Mouse (Mus musculus) neural tube, embryonic 11.5 days (tissue): ENCODE results near the gene Per1. TPM values are rescaled to one million over a fixed set of nuclear protein-coding genes. Genes with fewer than 3 reads are reported as not detected.

Experiments used
- polyA plus RNA-seq: library from polyadenylated mRNA; unstranded; fragments of >200 nt; fragmentation: Nextera tagmentation; extraction: Ambion mirVana; gene quantifications from 2 replicates; pipeline ENCODE4 v1.2.1, GENCODE M21; 2014

The Per1 gene
- polyA plus RNA-seq, 1 experiment from 2014 or later = 10.9 TPM

Other genes with a start within 250 kb of the Per1 start
- 61.6 and 62.9 TPM in 2 replicates for gene Ndel1, start 223.4 kb upstream of the Per1 start, polyA plus RNA-seq
- 0.08 TPM in 1 of 2 replicates, not detected in the other for gene Rnf222, start 206.7 kb upstream of the Per1 start, polyA plus RNA-seq
- 822 and 906 TPM in 2 replicates for gene Rpl26, start 193.6 kb upstream of the Per1 start, polyA plus RNA-seq
- not detected in 2 replicates for gene Odf4, start 168.1 kb upstream of the Per1 start, polyA plus RNA-seq
- 6.8 and 6.9 TPM in 2 replicates for gene Arhgef15, start 137.7 kb upstream of the Per1 start, polyA plus RNA-seq
- gene Slc25a35, start 127.1 kb upstream of the Per1 start, polyA plus RNA-seq = 1.4 and 2.1 TPM in 2 replicates
- 60.4 and 62.5 TPM in 2 replicates for gene Rangrf, start 120.0 kb upstream of the Per1 start, polyA plus RNA-seq
- 30.7 and 34.9 TPM in 2 replicates for gene Pfas, start 86.8 kb upstream of the Per1 start, polyA plus RNA-seq
- 68.0 and 76.0 TPM in 2 replicates for gene Ctc1, start 79.3 kb upstream of the Per1 start, polyA plus RNA-seq
- gene Aurkb, start 49.6 kb upstream of the Per1 start, polyA plus RNA-seq = 154 and 155 TPM in 2 replicates
- gene Borcs6, start 35.5 kb upstream of the Per1 start, polyA plus RNA-seq = 10.5 and 11.4 TPM in 2 replicates
- gene Tmem107, start 24.4 kb upstream of the Per1 start, polyA plus RNA-seq = 40.8 and 43.5 TPM in 2 replicates
- gene Vamp2, start 6.7 kb upstream of the Per1 start, polyA plus RNA-seq = 112 TPM in 2 replicates
- gene Hes7, start 25.2 kb downstream of the Per1 start, polyA plus RNA-seq = 0.33 TPM in 1 of 2 replicates, not detected in the other
- gene 9130213A22Rik, start 27.4 kb downstream of the Per1 start, polyA plus RNA-seq = 0.24 TPM in 1 of 2 replicates, not detected in the other
- gene Aloxe3, start 30.7 kb downstream of the Per1 start, polyA plus RNA-seq = 0.08 and 0.66 TPM in 2 replicates
- not detected in 2 replicates for gene Alox12b, start 61.8 kb downstream of the Per1 start, polyA plus RNA-seq
- gene Alox8, start 102.6 kb downstream of the Per1 start, polyA plus RNA-seq = 0.30 TPM in 1 of 2 replicates, not detected in the other
- gene Gucy2e, start 141.8 kb downstream of the Per1 start, polyA plus RNA-seq = 0.07 TPM in 1 of 2 replicates, not detected in the other
- gene Cntrob, start 228.6 kb downstream of the Per1 start, polyA plus RNA-seq = 23.5 TPM in 2 replicates
- gene Trappc1, start 228.8 kb downstream of the Per1 start, polyA plus RNA-seq = 195 and 215 TPM in 2 replicates
- 3.1 and 3.6 TPM in 2 replicates for gene Kcnab3, start 231.0 kb downstream of the Per1 start, polyA plus RNA-seq
- 27.8 and 28.8 TPM in 2 replicates for gene Rnf227, start 245.2 kb downstream of the Per1 start, polyA plus RNA-seq